Mouse (Mus musculus): Measurements from ENCODE around the gene Haus3.

Haus3 gene

GRCm38 (mm10) chr5:34168950-34169891 is at the start of gene Haus3, which contains the start of gene Poln:
Gene Haus3 (minus strand): TSS chr5:34169527.
Gene Poln (minus strand): TSS chr5:34169448.
- DNase-seq (ENCODE audit: inconsistent ontology term), result peak; percentile 100

GRCm38 (mm10) chr5:34218672-34219071 is 49.3 kb upstream of the Haus3 start:
- no peak for DNase-seq (ENCODE audit: inconsistent ontology term)

- DNase-seq (ENCODE audit: inconsistent ontology term), result no peak
Measured at GRCm38 (mm10) chr5:34217756-34218155, 48.4 kb upstream of the Haus3 start.

- DNase-seq (ENCODE audit: inconsistent ontology term), result no peak
Measured at GRCm38 (mm10) chr5:34216025-34216424, 46.7 kb upstream of the Haus3 start.

- DNase-seq (ENCODE audit: inconsistent ontology term), result no peak
Measured at GRCm38 (mm10) chr5:34213659-34214058, 44.3 kb upstream of the Haus3 start.

- DNase-seq (ENCODE audit: inconsistent ontology term), result peak; percentile 70
Measured at GRCm38 (mm10) chr5:34210279-34210678, 41.0 kb upstream of the Haus3 start.

GRCm38 (mm10) chr5:34207503-34207902 is 38.2 kb upstream of the Haus3 start:
- DNase-seq (ENCODE audit: inconsistent ontology term), result no peak

- DNase-seq (ENCODE audit: inconsistent ontology term), result no peak
Measured at GRCm38 (mm10) chr5:34205788-34206187, 36.5 kb upstream of the Haus3 start.

GRCm38 (mm10) chr5:34204911-34205310 is 35.6 kb upstream of the Haus3 start:
- no peak for DNase-seq (ENCODE audit: inconsistent ontology term)

GRCm38 (mm10) chr5:34202006-34202405 is 32.7 kb upstream of the Haus3 start:
- no peak for DNase-seq (ENCODE audit: inconsistent ontology term)

GRCm38 (mm10) chr5:34201396-34201795 is 32.1 kb upstream of the Haus3 start:
- peak; percentile 61 for DNase-seq (ENCODE audit: inconsistent ontology term)

GRCm38 (mm10) chr5:34198615-34199014 is 29.3 kb upstream of the Haus3 start:
- no peak for DNase-seq (ENCODE audit: inconsistent ontology term)

- DNase-seq (ENCODE audit: inconsistent ontology term), result no peak
Measured at GRCm38 (mm10) chr5:34197243-34197642, 27.9 kb upstream of the Haus3 start.

GRCm38 (mm10) chr5:34196423-34196822 is 27.1 kb upstream of the Haus3 start:
- DNase-seq (ENCODE audit: inconsistent ontology term), result no peak

GRCm38 (mm10) chr5:34195786-34196185 is 26.5 kb upstream of the Haus3 start:
- no peak for DNase-seq (ENCODE audit: inconsistent ontology term)

- no peak for DNase-seq (ENCODE audit: inconsistent ontology term)
Measured at GRCm38 (mm10) chr5:34194975-34195662, 25.8 kb upstream of the Haus3 start.

- no peak for DNase-seq (ENCODE audit: inconsistent ontology term)
Measured at GRCm38 (mm10) chr5:34194426-34194825, 25.1 kb upstream of the Haus3 start.

- no peak for DNase-seq (ENCODE audit: inconsistent ontology term)
Measured at GRCm38 (mm10) chr5:34191843-34192242, 22.5 kb upstream of the Haus3 start.

- peak; percentile 51 for DNase-seq (ENCODE audit: inconsistent ontology term)
Measured at GRCm38 (mm10) chr5:34191021-34191420, 21.7 kb upstream of the Haus3 start.

- DNase-seq (ENCODE audit: inconsistent ontology term), result no peak
Measured at GRCm38 (mm10) chr5:34189521-34189920, 20.2 kb upstream of the Haus3 start.

- no peak for DNase-seq (ENCODE audit: inconsistent ontology term)
Measured at GRCm38 (mm10) chr5:34188856-34189255, 19.5 kb upstream of the Haus3 start.

- peak; percentile 99 for DNase-seq (ENCODE audit: inconsistent ontology term)
Measured at GRCm38 (mm10) chr5:34187601-34188316, 18.4 kb upstream of the Haus3 start, which contains the start of gene Mxd4. Gene Mxd4 (minus strand): TSS chr5:34187720.
